Mouse (Mus musculus): Measurements from ENCODE around the gene Agbl2.

DNA sequence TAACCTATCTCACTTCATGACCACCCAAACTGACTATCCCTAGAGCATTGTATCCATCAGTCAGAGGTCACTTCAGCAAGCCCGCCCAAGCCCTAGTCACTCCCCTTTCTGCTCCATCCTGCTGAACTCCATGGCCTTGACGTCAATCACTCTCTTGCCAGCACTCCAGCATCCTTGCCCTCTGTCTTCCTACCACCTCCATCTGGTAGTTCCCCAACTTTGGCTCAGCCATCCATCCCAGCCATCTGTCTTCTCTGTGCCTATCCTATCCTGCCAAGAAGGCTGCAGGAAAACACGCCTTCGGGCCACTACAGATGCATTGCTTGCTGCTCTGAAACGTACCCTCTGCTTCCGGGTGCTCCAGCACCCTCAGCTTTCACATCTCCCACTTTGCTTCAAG lies 41.3 kb downstream of the Agbl2 start:
- no peak for TF ChIP-seq CTCF (IDR thresholded peaks at IDR 0.05; ENCODE audit: low read depth)
- TF ChIP-seq EP300 (IDR thresholded peaks at IDR 0.05; ENCODE audit: low read depth): no peak
